Mouse (Mus musculus) brain, adult 2 months (tissue): ENCODE measurements around the gene Epha10.
"Not testable (repeated sequence)": the region's sequence is repeated elsewhere in the genome, so short reads cannot be mapped to it uniquely, and the experiment has no call there.

Experiments
- DNase-seq: peaks from one replicate; pipeline ENCODE4 v3.0.0; 2011; ENCODE audit warnings: low read depth, low spot score

The Epha10 gene

DNA sequence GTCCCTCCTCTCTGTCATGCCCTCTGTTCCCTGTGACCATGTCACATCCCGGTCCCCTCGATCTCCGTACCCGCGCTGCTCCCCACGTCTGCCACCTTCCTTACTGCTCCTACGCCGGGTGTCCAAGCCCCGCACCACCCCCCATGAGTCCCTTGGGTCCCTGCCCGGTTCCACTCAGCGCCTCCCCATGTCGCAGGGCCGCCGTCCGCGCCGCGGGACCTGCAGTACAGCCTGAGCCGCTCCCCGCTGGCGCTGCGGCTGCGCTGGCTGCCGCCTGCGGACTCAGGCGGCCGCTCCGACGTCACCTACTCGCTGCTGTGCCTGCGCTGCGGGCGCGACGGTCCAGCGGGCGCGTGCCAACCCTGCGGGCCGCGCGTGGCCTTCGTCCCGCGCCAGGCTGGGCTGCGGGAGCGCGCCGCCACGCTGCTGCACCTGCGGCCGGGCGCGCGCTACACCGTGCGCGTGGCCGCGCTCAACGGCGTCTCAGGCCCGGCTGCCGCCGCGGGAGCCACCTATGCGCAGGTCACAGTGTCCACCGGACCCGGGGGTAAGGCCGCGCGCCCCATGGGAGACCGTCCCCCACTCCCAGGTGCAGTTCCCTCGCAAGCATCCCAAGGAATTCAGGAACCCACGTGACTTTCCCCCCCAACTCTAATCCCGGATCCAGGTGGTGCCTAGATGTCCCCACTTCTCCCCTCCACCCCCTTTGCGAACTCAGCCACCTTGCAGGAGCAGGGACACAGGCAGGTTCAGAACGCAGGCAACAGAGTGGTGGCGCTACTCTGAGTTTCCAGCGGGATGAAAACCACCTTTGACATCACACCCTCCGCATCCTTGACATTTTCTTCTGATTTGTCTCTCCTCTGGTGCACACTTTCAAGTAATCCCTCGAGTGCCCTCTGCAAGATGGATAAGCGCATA is 14.1 kb downstream of the Epha10 start:
- DNase-seq: peak; percentile 93

DNA sequence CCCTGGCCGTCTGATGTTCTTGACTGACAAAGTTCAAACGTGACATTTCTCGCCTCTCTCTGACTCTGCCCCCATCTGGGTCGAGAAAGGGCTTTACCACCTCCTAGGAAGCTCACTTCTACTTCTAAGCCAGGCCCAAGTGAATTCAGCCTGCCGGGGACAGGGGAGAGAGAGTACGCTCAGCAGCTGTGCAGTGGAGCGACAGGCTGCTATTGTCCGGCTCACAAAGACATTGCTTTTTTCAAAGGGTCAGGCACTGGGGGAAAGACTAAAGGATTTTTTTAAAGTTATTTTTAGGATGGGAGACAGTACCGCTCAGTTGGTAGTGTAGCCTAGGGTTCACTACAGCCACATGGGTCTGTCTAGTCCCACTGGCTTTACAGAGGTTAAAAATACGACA is 17.7 kb downstream of the Epha10 start:
- peak; percentile 47 for DNase-seq

DNA sequence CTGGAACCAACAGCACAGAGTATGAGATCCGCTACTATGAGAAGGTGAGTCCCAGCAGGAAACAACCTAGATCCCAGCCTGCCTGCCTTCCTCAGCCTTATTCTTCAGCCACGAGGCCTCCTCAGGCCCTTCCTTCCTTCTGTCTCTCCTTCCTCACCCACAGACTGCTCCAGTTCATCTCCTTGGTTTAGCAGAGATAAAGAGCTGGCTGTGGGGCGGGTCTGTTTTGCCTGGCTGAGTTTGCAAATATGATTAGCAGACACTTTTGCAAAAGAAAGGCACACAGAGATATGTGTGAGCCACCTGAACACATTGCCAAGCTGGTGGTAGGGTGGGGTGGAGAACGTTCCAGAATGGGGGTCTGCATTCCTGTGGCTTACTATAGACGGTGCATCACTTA is 19.2 kb downstream of the Epha10 start:
- no peak for DNase-seq

DNA sequence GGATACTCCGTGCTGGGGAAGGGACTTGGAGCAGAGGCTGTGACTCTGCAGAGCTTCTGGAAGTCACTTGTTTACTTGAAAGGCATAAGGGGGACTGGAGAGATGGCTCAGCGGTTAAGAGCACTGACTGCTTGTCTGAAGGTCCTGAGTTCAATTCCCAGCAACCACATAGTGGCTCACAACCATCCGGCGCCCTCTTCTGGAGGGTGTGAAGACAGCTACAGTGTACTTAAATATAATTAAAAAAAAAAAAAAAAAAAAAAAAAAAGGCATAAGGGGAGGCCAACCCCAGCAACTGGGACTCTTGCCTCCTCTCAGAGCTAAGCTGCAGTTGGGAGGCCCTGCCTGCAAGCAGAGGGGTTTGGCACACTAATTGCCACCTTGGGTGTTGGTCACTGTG is 24.7 kb downstream of the Epha10 start:
- no peak for DNase-seq

DNA sequence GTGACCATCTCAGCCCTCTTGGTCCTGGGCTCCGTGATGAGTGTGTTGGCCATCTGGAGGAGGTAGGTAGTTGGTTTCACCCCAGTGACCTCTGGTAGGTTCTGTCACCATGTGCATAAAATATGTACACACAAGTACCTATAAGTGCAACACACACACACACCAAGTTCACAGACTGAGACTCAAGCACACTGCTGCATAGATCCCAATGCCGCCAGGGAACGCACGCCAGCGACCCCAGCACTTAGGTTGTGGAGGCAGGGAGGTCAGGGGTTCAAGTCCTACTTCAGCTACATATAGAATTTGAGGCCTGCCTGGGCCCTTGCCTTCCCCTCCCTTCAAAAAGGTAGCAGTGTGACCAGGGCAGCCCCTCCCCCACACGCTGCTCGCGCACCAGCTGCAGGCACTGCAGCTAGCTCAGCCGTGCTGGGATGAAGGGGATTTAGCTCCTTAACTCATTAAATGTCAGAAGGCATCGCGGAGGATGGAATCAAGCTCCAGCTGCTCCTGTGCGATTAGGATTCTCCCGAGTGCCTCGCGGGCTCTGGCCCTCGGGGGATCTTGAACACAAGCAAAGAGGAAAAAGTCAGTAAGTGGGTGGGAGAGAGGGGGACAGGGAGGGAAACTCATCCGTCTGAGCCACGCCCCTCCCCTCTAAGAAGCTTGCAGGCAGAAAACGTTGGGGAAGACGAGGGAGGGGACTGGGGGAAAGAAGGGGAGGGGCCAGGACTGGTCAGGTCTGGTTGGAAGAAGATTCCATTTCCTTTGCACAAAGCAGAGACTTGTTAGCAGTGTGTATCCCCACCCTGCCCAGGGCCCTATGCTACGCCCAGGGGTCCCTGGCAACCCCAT is 25.5 kb downstream of the Epha10 start:
- peak; percentile 66 for DNase-seq

DNA sequence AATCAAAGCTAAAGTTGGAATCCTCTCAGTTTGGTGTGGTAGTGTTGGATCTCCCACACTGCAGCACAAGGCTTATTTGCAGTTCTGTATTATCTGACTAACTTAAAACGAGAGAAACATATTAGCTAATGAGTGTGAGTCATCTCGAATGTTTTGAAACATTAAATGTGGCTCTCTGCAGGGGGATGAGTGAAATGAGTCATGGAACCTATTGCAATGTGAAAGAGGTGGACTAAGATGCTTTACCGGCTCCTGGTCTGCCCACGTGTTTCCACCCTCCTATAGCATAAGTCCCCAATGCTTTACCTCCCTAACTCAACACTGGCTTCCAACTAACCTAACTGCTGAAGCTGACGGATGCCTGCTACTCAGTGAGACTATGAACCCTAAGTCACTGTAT is 47.4 kb downstream of the Epha10 start:
- peak; percentile 46 for DNase-seq

DNA sequence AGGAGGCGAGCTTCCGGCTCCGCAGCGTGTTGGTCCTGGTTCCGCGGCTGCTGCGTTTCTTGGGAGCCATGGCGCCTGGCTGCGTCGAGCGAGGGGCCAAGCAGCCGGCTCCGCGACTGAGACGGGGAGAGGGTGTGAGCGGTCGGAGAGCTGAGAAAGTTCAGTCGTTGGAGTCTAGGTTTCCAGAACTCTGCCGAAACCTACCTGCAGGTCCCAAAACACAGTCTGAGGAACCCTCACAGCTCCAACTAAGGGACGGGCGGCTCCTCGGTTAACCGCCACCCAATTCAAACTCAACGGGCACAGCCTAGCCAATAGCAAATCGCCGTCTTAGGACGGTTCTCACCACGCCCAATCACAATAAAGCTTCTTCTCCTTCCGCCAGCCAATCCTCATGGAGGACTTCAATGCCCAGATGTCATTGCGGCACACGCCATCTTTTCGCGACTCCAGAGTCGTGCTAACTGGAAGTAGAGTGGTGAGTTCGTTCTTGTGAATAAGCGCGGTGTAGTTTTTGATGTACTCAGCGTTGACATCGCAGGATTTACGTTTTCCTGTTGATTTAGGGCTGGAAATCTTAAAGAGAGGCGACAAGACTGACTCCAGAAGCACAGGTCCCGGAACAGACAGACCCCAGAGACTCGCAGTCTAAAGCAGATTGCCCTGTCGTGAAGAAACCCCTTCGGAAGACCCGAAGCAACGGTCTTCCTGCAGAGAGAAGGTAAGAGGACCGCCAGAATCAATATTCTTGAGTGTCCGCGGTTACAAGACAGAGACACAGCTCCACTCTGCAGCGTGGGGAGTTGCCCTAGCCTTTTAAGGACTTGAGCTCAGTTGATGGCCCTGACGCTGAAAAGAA is 56.1 kb downstream of the Epha10 start, which contains the start of gene 9930104L06Rik:
Gene 9930104L06Rik, plus strand, starts transcription at position 436 of the 859 bp plus-strand sequence.
- peak; percentile 100 for DNase-seq

DNA sequence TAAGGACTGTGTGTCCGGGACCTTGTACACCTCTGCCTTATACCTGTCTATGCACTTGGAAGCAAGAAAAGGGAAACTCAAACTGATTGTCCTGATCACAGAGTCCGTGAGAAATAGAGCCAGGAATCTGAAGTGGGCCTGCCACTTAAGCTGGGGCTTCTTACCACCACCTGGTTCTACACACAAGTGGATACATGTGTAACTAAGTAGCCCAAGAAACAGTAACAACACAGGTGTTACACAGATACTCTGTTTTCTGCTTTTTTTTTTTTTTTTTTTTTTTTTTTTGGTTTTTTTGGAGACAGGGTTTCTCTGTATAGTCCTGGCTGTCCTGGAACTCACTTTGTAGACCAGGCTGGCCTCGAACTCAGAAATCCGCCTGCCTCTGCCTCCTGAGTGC is 58.5 kb downstream of the Epha10 start, which contains the start of gene Cdca8:
Gene Cdca8, minus strand, starts transcription at position 101 of the 400 bp plus-strand sequence.
- not testable (repeated sequence) for DNase-seq

DNA sequence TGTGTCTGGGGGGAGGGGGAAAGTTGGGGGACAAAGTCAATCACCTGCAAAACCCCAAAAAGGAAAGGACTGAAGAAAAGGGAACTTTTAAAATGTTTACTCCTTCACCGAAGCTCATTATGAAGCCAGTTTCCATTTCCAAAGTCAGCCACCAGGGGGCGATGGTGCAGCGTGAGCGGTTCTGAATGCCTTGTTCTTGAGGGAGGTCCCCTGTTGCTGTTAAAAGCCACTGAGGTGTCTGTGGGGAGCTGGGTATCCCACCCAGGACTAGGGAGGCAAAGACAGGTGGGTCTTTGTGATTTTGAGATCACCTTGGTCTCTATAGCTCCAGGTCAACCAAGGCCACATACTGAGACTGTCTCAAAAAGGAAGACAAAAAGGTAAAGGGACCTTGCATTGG is 62.3 kb downstream of the Epha10 start:
- peak; percentile 77 for DNase-seq

DNA sequence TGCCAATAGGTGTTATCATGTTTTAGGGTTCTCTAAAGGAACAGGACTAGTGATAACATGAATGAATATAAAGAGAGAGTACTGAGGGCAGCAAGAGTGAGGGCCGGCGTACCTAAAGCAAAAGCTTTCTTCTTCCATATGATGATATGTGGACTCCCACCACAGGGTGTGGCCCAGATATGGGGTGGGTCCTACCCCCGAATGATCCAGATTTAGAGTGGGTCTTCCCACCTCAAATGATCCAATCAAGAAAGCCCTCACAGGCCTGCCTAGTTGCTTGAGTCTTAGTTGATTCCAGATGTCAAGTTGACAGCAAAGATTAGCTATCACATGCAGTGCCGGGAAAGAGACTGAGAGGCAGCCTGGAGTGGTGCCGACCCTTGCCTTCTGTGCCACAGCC is 63.1 kb downstream of the Epha10 start:
- DNase-seq: no peak

DNA sequence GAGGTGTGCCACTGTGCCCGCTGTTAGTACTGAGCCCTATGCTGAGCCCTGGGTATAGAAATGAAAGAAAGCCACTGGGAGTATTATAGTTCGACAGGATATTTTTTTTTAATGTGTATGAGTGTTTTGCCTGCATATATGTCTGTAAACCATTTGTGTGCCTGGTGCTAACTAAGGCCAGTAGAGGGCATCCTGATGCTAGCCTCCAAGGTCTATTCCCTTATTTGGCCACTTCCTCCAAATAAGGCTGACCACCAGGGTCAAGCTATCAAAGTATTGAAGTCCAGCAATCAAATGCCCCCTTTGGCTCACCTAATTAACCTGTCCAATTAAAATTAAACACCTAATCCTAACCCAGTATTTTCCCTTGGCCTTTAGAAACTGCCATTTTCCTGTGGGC is 64.3 kb downstream of the Epha10 start:
- peak; percentile 17 for DNase-seq

DNA sequence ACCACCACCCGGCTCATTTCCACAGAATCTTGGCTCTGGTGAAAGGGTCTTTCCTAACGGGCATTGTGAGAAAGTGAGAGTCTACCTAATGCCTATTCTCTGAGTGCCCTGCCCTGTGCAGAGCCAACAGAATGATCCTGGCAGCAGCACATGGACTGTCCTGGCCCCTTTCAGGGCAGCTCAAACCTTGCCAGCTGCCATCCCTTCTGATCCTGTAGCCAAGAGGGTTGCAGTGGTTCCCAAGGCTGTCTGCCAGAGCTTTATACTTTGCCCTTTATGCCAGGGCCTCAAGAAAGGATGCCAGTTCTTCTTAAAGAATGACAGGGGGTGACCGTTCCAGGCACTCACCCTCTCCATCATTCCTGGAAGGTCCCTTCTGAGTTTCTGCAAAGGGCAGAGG is 68.8 kb downstream of the Epha10 start:
- no peak for DNase-seq

DNA sequence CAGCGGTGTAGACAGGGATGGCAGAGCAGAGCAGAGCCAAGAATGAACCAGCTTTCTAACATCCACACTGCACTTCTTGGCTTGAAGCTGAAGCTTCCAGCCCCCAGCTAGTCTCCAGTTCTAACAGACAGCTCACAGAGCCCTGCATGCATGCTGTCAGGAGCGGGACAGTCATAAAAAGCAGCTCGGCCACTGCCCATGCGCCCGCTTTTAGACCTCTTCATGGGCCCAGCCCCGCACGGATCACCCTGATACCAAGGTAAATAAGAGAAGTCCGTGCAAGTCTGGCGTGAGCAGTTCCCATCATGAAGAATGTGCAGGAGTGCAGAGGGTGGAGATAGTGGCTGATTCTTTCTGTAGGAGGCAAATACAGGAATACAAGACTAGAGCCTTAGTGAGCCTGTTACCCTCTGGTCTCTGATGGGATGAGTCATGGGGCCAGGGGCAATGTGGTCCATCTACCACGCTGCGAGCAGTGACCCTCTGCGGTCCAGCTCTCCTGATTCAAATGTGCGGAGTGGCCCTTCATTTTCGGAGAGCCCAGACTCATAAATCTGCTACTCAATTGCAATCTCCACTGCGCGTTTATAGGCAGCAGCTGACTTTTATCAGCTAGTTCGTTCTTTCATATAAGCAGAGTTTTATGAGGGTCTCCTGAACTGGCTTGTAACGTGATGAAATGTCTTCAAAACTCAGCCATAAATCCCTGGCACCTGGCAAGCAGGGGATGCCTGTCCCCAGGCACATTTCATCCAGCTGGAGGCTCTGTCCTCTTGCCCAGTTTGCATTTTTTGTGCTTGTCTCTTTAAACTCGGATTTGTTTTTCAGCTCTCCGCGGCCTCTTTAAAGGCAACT is 69.7 kb downstream of the Epha10 start:
- no peak for DNase-seq

DNA sequence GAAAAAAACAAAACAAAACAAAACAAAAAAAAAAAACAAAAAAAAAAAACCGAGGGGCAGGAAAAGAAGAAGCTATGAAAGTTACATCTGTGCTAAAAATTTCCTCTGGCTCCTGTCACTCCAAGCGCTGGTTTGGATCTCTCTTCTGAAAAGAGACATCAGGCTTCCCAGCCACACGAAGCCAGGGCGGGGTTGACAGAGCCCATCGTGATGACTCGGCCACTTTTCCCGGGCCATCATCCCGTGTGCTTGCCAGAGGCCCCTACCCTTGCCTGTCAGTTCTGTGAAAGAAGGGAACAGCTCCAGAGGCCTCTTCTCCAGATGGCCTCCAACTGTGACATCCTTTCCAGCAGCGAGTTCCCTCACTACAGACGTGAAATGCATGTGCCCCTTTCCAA is 70.3 kb downstream of the Epha10 start:
- DNase-seq: no peak

DNA sequence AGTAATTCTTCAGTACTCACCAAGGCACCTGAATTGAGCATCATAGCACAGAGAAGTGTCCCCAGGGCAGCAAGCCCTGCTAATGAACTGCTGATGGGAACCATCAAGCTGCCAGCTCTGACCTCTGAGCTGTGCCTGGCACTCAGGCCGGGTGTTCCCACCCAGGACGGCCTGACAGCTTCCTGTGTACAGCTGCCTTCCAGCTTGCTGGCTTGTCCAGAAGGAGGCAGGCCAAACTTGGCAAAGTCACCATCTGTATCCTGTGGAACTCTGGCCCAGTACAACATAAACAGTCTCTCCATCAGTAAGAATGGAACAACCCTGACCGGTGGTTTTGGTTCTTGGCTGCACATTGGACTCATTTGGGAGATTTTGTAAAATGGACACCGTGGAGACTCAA is 72.8 kb downstream of the Epha10 start:
- no peak for DNase-seq

DNA sequence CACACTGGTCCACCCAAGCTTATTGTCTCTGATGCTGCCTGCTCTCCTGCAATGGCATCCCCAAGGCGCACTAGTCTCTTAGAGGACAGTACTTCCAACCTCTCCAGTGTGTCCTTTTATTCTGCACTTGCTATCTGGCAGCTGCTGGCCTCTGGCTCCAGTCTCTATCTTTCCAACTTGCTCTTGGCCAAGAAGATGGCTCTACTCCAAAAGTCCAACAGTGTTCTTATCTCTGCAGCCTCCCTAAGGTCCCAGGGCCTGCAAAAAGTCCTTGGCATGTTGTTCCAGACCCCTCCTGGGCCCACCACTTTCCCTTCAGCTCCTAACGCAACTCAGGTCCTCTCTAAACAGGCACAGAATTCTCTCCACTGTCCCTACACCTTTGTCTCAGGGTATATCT is 76.6 kb downstream of the Epha10 start:
- DNase-seq: no peak

DNA sequence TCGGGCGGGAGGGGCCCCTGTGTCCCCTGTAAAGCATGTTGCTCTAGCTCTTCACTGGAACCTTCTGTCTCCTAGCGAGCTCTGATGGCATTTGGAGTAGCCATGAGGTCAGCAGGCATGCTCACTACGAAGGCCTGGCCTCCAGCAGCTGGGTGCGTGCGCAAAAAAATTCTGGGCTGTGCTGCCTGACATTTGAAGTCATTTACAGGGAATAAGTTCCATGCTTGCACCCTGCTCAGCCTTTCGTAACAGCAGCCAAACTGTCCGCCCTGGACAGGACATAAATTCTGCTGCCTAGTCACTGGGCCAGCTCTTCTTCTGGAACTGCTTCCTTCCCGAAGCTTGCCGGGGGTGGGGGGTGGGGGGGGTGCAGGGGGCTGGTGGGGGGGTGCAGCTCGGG is 78.4 kb downstream of the Epha10 start:
- DNase-seq: no peak

DNA sequence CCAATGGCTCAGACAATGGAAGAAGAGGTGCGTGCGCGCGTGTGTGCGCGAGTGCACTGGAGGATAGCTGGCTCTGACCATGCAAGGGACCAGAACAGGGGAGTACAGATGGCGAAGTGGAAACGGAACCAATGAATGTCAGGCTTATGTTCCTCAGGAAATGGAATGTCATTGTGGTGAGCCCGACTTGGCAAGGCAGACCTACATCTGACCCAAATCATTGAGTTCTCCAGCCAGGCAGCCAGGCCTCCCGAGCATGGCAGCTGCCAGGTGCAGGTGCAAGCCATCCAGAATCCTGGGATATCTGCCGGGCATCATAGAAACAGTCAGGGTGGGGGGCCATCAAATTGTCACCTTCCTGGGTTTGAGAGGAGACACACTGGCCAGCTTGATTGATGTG is 80.2 kb downstream of the Epha10 start:
- peak; percentile 35 for DNase-seq

DNA sequence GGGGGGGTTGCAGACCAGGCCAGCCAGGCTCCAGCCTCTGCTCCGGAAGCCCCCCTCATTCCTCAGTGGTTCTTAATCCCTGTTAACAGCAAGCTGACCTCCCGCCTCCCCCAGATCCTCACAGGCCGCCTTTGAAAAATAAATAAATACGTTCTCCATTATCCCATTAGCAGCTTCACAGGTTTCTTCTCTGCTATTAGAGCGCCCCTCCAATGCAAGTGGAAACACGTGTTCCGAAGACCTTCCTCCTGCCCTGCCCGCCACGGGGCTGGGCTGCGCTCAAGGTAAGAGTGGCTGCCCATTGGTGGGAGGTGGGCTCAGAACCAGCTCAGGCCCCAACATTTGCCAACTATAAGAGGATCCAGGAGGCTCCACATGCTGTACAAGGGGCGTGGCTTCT is 81.9 kb downstream of the Epha10 start:
- no peak for DNase-seq

DNA sequence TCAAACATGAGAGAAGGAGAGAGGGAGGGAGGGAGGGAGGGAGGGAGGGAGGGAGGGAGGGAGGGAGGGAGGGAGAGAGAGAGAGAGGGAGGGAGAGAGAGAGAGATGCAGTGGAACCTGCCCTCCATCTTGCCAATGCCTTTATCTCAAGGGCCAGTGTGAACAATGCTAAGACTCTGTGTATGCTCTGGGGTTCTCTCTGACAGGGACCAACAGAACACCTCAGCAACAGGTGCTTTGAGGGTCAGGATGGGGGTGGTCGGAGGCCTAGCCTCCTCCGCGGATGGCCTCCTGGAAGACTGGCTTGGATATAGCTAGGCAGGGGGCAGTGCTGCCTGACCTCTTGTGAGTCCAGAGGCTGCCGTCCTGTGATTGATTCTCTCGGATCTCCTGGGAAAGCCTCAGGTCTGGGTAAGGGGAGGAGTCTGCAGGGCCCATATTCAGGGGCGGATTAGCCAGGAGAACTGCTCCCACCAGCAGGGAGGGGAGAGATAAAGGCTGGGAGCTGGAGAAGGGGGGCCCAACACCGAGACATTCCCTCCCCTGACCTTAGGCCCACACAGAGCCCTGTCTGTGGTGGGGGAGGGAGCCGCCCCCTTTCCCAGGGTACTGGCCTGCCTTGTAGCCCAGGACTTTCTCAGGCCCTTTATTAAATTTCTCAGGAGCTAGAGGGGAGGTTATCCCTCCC is 84.4 kb downstream of the Epha10 start:
- no peak for DNase-seq
